Comparison of ENCODE assay signal across 16 mouse cellular contexts in the genomic region with DNA sequence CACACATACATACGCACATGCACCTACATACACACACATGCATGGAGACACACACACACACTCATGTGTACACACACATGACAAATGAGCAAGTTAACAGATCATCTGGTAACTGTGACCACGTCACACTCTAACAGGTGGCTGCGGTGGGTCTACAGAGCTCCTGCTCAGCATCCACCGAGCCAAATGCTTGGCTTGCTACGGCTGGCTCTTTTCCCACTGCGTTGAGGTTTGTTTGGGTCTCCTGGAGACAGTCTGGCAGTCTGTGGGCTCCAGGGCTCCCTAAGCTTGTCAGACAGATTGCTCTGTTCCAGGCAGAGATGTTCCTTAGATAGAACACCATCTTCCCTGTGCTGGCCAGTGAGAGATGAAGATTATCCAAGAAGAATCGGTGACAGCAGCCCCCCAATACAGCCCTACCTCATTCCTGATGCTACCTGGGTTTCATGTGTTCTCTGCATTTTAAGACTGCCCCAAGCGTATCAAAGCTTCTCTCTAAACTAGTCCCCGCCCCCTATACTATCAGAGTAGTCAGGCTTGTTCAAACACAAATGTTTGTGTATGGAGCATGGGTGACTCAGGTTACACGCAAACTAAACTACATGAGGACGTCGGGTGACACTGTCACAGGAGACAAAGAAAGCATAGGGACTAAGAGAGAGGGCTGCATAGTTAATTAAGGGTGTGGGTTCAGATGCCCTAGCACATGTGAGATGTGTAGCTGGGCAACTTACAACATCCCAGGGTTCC. TPM values are rescaled to one million over a fixed set of nuclear protein-coding genes. Genes with fewer than 3 reads are reported as not detected.
DNase-seq lines count a peak whose midpoint lies in the region; ATAC-seq and TF ChIP-seq lines count a peak whose summit lies in the region.
"Had no signal": no experiment of that assay in that cellular context is flagged by ENCODE, and none has a peak within 500 bp of the region (broad histone marks: within the 10 kb centered on the region; RNA-seq: fewer than 3 reads in every experiment).

No protein-coding gene starts in this region.

- H3K79me2 ChIP-seq in heart, adult 2 months (replicated peaks; ENCODE audit: control insufficient read depth, insufficient read depth, low read length): no peaks in the 10 kb centered on the region

- H3K4me1 ChIP-seq in heart, adult 2 months (ENCODE audit: control insufficient read depth, insufficient read depth, low read length): no peaks in the 10 kb centered on the region

- H3K36me3 ChIP-seq in heart, adult 2 months (ENCODE audit: control insufficient read depth, insufficient read depth, low read length): no peaks in the 10 kb centered on the region
- H3K36me3 ChIP-seq: embryonic facial prominence, embryonic 13.5 days; hindbrain, embryonic 15.5 days; kidney, embryonic 15.5 days; limb, embryonic 12.5 days had no signal

- peak; percentile 85 to 87 for DNase-seq in cerebellum, postnatal 10 days
- no peak for DNase-seq in cerebellum, adult 18-20 months
- DNase-seq in layer of hippocampus, adult 11-12 months (ENCODE audit: low spot score): peak; percentile 57
- DNase-seq in layer of hippocampus, adult 9-10 months (ENCODE audit: low spot score): no peak
- DNase-seq in layer of hippocampus, adult 9-11 months: peak; percentile 74
- DNase-seq in right cerebral cortex, postnatal 25 days: peak; percentile 41
- DNase-seq in heart, adult 2 months: no peak
- DNase-seq: liver, postnatal 0 days; thymus, adult 18-20 months had no signal

- TF ChIP-seq EP300 in heart, adult 2 months (IDR thresholded peaks at IDR 0.05; ENCODE audit: insufficient read depth, low read depth, low read length): no peak

- H3K4me3 ChIP-seq in heart, adult 2 months: no peak overlapping the region
- H3K4me3 ChIP-seq: embryonic facial prominence, embryonic 13.5 days; hindbrain, embryonic 15.5 days; kidney, embryonic 15.5 days; limb, embryonic 12.5 days had no signal

- TF ChIP-seq CTCF in heart, adult 2 months (IDR thresholded peaks at IDR 0.05): no peak

- no peak overlapping the region for H3K27ac ChIP-seq in heart, adult 2 months
- H3K27ac ChIP-seq: embryonic facial prominence, embryonic 13.5 days; hindbrain, embryonic 15.5 days; kidney, embryonic 15.5 days; limb, embryonic 12.5 days had no signal

- TF ChIP-seq POLR2A in heart, adult 2 months (IDR thresholded peaks at IDR 0.05; ENCODE audit: insufficient read depth, low read depth, low read length): no peak

- 78% methylated on average over 12 of the region's 12 CpGs for WGBS in heart, adult 2 months

- no peak overlapping the region for H3K9ac ChIP-seq in heart, adult 2 months (ENCODE audit: low read depth, low read length)
- H3K9ac ChIP-seq: embryonic facial prominence, embryonic 13.5 days; hindbrain, embryonic 15.5 days; kidney, embryonic 15.5 days; limb, embryonic 12.5 days; liver, postnatal 0 days had no signal

- intact Hi-C loops in heart, adult 2 months (cut with DNase I): no loop called here

- no peaks in the 10 kb centered on the region for H3K27me3 ChIP-seq in heart, adult 2 months (ENCODE audit: control insufficient read depth, insufficient read depth, low read length)
- H3K27me3 ChIP-seq: embryonic facial prominence, embryonic 13.5 days; hindbrain, embryonic 15.5 days; kidney, embryonic 15.5 days; limb, embryonic 12.5 days had no signal

- ATAC-seq in megakaryocyte, adult 5-6 weeks (ENCODE audit: poor library complexity, severe bottlenecking): no peak
- ATAC-seq: liver, postnatal 0 days; midbrain, embryonic 16.5 days had no signal

RNA-seq across cellular contexts. Expression of a gene that starts 31.6 kb away (rescaled TPM):
- under 1 TPM in 1 of 2 experiments, not detected in 1; 0.09 TPM for total RNA-seq in heart, adult 2 months (2021)
- 0.21 and 0.32 TPM in 2 replicates for polyA plus RNA-seq in heart, adult 2 months (2012; rRNA removed)
- total RNA-seq in megakaryocyte, adult 5-6 weeks (2015): 0.09 TPM in 1 of 2 replicates, not detected in the other
- not detected in 2 replicates for total RNA-seq in megakaryocyte, adult 5-6 weeks (2017)
- total RNA-seq: gastrocnemius, adult 18-20 months had no signal

Comparison
In these comparisons a context has a peak if more than half of its experiments do, and no peak if none do; other contexts are left out.
1. DNase-seq: peak in cerebellum, postnatal 10 days (2 of 2), layer of hippocampus, adult 11-12 months (single experiment), layer of hippocampus, adult 9-11 months (single experiment) and right cerebral cortex, postnatal 25 days (single experiment); none in cerebellum, adult 18-20 months (0 of 2), layer of hippocampus, adult 9-10 months (single experiment) and heart, adult 2 months (0 of 2).